Mouse (Mus musculus): Measurements from ENCODE around the gene Pdzk1.
A peak's percentile ranks its signal among the peaks of the same experiment; 100 is the strongest.

The Pdzk1 gene

DNA sequence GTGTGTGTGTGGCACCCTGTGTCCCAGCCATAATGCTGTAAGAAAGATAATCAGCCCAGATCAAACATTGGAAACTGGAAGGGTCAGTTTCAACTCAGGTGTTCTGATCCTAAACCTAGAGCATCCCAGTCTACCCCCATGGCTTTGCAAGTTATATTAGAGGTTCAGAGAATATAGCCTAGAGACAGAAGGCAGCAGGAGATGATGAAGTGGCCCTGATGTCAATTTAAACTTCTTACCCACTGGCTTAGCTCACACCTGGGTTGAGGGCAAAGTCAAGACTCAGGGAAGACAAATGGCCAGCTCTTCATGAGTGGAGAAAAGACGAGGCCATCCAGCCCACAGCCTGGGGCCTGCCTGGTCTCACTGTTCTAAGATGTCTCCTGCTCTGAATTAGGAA, at the start of gene Pdzk1, which contains the start of gene Cd160:
Gene Pdzk1, plus strand, starts transcription at position 301 of the 400 bp plus-strand sequence.
Gene Cd160, minus strand, starts transcription at position 368 of the 400 bp plus-strand sequence.
- no peak for DNase-seq (ENCODE audit: low read depth, low spot score)

DNA sequence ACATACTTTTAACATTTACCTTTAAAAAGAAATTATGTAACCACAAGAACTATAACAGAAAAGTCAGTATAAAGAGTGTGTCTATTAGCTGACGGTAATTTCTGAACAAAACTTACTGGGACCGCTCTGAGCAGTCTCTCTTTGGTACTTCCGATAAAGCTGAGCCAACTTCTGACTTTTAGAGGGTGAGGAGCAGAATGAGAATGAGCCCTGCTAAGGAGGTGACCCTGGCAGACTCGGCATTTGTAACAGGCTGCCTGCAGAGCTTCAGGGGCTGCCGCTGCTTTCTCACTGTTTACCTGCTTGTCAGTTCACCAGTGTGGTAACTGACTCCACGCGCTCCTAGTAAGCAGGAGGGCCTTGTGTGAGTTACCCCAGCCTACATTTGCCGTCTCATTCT, 46.8 kb upstream of the Pdzk1 start:
- DNase-seq (ENCODE audit: low read depth, low spot score): no peak

DNA sequence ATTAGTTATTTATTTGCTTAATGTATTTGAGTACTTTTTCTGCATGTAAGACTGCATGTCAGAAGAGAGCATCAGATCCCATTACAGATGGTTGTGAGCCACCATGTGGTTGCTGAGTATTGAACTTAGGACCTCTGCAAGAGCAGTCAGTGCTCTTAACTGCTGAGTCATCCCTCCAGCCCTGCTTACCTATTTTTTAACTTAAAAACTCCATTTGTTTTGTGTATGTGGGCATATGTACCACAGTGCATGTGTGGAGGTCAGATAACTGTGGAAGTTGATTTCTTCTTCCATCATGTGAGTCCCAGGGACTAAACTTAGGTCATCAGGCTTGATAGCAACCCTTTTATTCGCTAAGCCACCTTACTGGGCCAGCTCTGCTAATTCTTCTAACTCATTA, 41.3 kb upstream of the Pdzk1 start:
- DNase-seq (ENCODE audit: low read depth, low spot score): no peak

DNA sequence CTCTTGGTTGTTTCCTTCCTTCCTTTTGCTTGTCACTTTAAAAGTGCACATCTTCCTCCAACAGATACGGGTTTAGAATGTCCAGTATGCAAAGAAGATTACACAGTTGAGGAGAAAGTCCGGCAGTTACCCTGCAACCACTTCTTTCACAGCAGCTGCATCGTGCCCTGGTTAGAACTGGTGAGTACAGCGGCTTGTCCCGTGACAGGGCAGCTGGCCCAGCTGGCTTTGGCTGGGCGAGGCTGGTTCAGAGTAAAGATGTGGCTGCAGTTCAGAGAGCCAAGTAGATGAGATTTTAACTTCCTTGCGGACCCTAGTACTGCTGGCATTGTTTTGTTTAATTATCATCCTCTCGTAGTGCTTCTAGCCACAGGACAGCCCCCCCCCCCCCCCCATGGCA, 40.6 kb upstream of the Pdzk1 start:
- DNase-seq (ENCODE audit: low read depth, low spot score): no peak

DNA sequence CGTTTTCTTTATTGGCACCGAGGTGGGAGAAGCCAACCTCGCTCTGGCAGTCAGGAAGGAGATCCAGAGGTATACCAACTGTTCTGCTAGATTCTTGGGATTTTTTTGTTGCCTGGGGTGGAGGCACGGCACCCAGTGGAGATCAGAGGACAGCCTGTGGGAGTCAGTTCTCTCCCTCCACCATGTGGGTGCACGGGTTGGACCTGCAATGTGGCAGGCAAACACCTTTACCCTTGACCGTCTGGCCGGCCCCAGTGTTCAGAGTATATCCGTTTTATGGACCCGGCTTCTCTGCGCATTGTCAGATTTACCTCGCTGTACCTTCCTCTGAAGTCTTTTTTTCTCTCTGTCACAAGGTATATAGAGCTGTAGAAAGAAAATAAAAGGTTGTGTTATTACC, 28.8 kb upstream of the Pdzk1 start:
- no peak for DNase-seq (ENCODE audit: low read depth, low spot score)

DNA sequence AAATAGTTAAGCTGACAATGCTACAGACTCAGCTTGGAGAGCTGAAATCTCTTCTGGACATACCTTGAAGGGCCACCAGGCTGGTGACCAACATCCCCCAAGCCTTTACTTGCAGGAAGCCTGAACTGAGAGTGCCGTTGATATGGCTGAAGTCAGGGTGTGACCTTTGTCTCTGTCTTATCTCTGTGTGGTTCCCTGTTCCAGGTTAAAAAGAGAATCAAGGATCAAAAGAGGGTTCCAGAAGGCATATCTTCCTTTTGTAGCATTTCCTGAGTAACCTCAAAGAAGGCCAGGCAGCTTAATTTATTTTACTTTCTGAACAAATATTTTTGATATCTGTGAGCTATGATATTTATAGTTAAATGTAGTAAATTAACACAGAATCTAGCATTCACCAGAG, 26.9 kb upstream of the Pdzk1 start:
- DNase-seq (ENCODE audit: low read depth, low spot score): no peak

DNA sequence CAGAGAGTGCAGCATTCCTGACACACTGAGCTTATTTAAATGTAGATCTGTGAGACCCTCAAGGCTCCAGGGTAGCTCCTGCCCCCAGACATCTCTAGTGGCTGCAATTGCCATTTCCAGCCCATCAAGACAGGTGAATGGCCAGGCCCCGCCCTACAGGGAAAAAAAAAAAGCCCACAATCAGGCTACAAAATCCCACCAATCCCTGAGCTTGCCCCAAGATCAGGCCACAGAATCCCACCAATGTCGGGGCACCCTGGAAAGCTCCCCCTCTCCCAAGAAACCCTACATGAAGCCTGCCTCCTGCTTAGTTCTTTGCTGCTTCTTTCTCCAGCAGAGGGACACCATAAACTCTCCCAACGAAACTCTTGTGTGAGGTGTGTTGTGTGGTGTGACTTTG, 20.9 kb upstream of the Pdzk1 start:
- no peak for DNase-seq (ENCODE audit: low read depth, low spot score)

DNA sequence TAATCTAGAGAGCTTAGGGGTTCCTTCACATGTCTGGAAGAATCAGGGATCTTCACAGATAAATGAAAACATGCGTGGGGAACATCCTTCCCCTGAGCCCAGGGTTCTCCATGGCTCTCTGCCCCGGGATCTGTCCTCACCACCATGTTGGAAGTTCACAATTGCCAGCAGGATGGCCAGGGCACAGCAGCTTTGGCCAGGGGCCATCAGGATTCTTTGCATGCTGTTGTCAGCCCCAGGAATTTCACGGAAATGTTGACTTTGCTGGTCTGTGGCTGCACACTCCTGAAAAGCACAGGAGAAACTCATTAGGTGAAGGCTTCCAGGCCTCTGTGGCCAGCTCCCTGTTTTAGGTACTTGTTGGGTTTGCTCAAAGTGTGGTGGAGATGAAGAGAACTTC, 20.4 kb upstream of the Pdzk1 start:
- DNase-seq (ENCODE audit: low read depth, low spot score): no peak

DNA sequence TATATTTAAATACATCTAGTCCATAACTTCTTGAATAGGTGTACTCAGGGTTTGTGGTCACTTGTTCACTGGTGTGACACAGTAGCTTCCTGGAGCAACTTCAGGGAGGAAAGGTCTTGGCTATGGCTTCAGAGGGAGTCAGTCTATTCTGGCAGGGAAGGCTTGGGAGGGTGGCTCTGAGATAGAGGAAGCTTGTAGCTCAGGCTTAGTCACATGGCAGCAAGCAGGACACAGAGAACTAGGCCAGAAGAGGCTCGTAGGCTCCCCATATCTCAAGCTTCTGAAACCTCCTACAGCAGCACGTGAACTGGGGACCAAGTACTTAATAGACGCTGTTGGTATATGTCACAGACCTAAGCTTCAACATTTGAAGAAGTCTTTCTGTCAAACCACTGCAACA, 17.9 kb upstream of the Pdzk1 start:
- DNase-seq (ENCODE audit: low read depth, low spot score): no peak

DNA sequence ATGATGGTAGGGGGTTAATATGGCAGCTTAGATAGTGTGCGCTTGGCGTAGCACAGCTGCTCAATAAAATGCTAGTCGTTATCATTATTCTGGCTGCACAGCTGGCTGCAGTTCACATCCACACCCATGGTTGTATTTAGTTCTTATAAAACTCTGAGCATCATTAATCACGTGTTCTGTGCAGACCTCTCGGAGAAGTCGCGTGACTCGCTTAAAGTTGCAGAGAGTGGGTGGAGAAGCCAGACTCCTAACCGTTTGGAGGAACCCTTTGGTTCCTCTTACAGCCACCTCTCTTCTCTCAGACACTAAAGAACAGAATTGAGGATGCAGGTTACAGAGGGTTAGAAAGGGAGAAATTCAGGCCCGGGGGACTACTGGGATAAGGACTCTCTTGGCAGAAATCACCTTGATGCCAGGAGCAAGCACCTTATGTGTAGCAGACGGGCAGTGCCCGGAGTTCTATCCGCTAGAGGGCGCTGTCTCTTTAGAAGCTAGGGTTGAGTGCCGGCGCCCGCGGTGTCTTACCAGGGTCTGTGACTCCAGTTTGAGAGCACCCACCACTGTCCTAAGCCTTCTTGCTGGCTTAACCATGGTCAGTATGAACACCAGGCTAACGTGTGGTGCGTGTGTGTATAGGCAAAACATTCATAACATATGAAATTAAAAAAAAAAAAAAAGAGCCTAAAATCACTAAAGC, 16.5 kb upstream of the Pdzk1 start:
- DNase-seq (ENCODE audit: low read depth, low spot score): peak; percentile 69

DNA sequence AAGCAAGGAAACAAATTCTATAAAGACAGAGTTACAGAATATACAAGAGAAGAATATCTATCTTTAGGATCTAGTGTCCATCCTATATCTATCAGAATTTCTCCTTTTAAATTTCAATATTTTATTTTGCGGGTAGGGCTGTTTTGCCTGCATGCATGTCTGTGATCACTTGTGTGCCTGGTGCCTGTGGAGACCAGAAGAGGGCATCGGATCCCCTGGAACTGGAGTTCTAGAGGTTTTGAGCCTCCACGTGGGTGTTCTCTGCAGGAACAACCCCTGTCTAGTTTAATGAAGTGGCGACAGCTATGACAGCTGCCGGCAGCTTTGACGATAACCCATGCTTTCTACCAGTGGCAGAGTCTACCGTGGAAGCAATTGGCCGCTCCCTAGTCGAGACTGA, 16.0 kb upstream of the Pdzk1 start:
- DNase-seq (ENCODE audit: low read depth, low spot score): peak; percentile 58

DNA sequence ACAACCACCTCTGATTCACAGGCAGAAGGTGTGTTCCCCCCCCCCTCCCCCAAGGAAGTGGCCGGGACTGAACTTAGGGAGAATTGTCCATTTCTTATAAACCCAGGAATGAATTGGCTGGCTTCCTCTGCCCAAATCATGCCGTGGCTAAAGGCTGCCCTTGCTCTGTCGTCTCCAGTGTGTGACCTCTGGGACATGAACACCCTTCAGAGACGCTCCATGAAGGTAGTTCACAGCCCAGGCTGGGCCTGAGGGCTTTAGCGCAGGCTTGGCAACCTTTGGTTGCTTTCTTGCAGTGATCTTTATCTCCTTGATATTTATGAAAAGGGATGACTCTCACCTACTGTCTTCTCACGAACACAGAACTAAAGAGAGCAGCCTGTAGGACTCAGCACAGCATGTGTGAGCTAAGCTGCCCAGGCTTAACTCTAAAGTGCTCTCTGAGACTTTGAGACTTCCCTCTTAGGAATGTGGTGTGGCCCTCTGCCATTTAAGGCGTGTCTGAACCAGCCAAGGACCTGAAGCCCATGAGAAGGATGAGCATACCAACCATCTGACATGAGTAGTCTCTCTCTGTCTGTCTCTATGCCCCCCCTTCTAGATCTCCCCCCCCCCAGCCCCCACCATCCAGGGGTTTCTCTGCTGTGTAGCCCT, 15.4 kb upstream of the Pdzk1 start:
- no peak for DNase-seq (ENCODE audit: low read depth, low spot score)

DNA sequence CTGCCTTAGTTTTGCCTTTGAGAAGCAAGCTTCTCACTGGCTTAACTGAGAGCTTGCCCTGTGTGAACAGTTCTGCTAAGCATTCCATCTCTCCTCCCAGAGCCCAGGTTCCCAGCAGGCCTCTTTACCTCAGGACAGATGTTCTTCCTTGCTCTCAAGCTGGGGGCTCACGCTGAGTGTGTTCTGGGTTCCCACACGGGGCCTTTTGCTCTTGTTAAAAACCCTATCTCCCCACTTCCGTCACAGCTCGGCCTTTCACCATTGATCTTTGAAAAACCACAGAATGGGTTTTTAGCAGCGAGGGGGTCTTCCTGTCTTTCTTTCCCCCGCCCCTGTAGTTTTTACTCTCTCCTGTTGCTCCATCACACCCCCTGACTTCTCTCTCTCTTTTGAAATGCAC, 14.7 kb upstream of the Pdzk1 start:
- no peak for DNase-seq (ENCODE audit: low read depth, low spot score)

DNA sequence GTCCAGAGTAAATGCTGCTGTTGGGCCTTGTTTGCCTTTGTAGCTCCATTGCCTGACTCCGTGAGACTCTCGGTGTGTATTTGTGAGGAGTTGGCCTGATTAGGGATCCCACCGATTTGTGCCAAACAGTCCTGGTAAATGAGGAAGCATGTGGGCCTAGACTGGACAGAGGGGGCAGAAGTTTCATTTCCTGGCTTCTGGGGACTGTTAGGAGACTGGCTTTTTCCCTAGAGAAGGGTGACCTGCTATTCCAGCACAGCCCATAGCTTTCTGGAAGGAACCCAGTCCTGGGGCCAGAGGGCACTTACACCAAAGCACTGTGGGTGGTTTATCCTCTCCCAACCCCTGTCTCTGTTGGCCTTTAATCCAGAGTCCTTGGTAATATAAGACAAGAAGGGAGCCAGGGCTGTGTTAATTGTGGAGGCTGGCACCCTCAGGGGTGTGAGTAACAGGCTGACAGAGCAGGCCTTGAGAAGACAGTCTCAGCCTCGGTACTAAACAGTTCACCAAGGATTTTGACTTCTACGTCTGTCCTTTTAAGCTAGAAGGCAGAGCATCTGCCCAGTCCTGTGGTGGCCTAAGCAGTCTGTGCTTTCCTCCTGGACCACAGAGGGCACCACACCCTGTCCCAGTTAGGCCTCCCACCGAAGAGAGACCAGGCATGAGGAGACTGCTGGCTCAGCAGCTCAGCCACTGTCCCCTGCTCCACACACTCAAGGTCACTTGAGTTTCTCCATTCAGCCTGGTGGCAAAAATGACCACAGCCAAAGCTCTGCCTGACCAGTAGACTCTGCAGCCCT, 8.8 kb upstream of the Pdzk1 start:
- DNase-seq (ENCODE audit: low read depth, low spot score): no peak

DNA sequence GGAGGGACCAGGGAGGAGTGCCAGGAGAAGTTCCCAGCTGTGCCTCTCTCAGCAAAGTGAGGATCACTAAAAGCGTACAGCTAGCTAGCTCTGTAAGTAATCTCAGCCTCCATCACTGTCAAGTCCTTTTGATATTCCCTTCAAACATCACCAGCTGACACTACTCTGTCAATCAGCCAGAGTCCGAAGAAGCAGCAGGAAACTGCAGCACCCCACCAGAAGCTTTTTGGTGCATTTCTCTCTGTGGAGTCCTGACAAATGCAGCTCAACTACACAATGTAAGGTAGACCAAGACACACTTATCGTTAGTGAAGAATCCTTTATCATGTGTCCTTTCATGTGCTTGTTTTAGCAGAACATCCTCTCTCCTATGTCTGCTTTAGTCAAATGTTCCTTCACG, 7.5 kb upstream of the Pdzk1 start:
- no peak for DNase-seq (ENCODE audit: low read depth, low spot score)

DNA sequence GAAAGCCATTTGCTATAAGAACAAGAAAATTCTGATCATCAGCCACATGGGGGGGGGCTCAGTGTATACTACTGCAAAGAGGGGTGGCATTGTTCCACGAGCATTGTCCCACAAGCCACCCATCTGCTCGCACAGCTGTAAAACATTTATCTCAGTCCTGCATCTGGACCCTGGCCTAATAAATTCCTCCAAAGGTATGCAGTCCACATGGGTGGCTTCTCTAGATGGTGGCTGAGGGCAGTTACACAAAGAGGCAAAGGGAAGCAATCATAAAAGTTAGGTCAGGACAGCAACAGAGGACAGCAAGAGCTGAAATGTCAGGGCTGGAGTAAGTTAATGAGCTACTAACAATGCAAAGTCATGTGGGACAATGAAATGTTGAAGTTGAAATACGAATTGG, 5.4 kb upstream of the Pdzk1 start:
- DNase-seq (ENCODE audit: low read depth, low spot score): no peak

DNA sequence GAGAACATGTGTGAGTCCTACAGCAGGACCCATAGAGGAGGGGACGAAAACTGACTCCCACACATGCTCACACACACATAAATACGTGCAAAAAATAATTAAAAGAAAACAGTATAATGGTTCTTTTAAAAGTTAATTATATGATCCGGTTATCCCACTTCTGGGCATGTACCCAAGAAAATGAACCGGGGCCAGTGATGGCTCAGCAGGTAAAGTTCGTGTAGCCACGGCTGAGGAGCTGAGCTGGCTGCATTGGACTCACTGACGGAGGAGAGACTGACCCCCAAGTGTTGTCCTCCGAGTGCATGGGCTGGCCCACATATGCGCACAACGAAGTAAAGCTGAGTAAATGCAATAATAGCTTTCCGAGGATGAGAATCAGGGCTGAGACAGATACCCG, 4.5 kb upstream of the Pdzk1 start:
- no peak for DNase-seq (ENCODE audit: low read depth, low spot score)

DNA sequence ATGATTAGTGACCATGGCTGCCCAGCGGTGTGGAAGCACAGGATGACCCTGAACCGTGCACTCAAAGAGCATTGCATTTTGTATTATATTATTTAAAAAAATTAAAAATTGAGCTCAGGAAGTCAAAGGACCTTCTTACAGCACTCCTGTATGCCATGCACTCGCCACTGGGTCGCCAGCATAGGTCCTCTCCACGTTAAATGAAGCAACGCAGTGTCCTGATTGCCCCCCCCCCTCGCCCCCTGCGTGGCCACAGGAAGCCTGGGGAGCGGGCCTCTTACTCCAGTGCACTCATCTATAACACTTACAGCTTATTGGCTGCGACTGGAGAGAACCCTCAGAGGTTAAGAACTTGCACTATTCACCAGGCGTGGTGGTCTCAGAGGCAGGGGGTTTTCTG, 3.8 kb upstream of the Pdzk1 start:
- DNase-seq (ENCODE audit: low read depth, low spot score): no peak

DNA sequence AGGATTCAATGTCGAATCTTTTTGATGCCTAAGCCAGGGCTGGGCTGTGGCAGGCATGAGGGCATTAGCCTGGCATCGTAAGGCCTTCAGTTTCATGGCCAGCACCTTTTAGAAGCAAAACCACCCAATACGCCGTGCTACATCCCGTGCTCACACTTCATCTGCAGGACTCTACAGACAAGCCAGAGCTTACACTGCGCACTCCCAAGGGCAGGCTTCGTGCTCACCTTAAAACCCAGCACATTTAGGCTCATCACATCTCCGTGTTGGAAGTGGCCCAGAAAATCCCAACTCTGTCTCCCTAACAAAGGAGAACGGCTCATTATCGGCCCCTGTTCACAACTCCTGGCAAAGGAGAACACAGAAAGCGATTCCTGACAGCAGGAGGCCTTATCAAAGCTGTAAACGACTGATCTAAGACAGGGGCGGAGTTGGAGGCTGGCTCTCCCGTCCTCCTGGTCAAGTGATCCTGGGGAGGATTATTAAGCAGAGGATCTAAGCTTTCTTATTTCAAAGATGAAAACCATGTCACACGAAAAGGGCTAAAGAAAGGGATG, 698 bp upstream of the Pdzk1 start:
- no peak for DNase-seq (ENCODE audit: low read depth, low spot score)

DNA sequence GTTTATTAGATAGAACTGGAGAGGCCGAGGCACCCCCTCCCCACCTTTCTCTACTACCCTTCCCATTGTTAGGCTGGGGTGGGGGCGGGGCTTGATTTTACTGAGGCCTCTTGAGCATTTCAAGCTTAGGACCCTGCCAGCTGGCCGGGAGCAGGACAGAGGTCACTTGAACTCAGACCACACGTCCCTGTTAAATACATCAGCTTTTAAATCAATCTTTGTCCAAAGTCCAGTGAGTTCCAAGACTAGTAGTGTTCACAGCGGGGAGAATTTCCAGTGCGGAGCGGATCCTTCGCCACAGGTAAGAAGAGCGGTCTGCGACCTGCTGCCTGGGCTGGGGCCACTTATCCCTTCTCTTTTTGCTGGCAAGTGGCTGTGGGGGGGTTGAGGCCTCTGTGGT, 772 bp downstream of the Pdzk1 start:
- DNase-seq (ENCODE audit: low read depth, low spot score): no peak

DNA sequence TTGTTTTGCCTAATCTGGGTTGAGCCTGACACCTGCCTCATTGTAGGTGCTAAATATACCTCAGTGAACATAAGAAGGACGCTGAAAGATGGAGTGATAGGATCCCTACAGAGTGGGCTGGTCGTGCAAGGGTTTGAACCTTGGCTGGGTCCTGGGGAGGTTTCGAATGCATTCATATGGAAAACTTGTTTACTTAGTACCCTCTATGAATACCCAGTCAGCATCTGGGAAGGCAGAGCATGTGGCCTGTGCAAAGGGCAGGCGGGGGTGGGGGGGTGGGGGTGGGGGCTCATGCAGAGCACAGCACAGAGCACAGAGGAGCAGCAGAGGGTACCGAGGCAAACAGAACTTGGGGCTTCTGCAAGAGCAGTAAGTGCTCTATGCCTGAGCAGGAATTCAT, 3.8 kb downstream of the Pdzk1 start:
- no peak for DNase-seq (ENCODE audit: low read depth, low spot score)

DNA sequence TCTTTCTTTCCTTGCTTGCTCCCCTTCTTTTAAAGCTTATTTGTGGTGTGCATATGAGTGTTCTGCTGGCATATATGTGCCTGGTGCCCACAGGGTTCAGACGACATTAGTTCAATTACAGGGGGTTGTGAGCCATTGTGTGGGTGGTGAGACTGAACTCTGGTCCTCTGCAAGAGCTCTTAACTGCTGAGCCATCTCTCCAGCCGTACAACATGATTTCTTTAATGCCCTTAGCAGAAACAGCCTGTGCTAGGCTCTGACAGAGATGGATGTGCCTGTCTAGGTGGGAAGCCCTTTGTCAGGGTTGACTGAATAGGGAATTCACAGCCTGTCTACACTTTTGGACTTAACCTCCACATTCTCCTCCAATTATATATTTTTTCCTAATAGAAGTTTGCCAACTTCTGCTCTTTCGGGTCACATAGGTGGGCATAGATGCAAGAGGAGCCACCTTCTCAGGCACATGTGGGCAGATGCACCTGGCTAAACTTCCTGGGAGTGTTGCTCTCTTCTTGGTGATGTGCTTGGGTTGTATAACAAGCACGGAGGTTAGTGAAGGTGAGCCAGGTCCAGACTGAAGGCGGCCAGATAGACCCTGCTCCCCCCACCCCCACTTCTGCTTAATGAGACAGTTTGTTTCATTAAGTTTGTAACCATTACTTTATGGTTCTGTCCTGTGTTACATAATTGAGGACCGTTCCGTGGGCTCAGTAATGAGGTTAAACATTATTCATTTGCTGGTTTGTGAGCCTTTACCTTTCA, 5.7 kb downstream of the Pdzk1 start:
- DNase-seq (ENCODE audit: low read depth, low spot score): no peak
